Mouse (Mus musculus) ZHBTc4 (cell line): ENCODE results near the gene Gm21680.
"Not testable (repeated sequence)": the region's sequence is repeated elsewhere in the genome, so short reads cannot be mapped to it uniquely, and the experiment has no call there.

Experiments used
- DNase-seq: peaks from one replicate; pipeline ENCODE4 v3.0.0-alpha.2; 2011; ENCODE audit warnings: low read depth, low spot score

The Gm21680 gene

DNA sequence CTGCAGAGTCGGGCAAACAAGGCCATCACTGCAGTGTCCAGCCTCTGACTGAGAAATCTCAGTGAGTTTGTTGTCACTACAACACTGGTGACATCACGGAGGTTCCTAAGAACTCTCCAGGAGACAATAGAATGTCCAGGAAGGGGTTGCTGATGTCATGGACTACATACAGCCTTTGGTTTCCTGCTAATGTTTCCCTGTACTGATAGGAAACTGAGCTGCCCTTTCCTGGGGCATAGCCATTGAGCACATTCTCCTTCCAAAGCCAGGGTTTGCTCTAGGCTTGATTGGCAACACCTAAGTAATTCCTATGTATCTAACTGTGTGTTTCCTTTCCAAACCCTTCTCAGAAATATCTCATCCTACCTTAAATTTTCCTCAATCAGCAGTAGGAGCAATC lies at the start of gene Gm21680:
Gm21680 (minus strand) TSS at position 101 of the 400 bp plus-strand sequence.
- not testable (repeated sequence) for DNase-seq

- not testable (repeated sequence) for DNase-seq
Observed at GRCm38 (mm10) chr5:26007697-26008096, 35.2 kb upstream of the Gm21680 start.

- peak; percentile 89 for DNase-seq
Observed at GRCm38 (mm10) chr5:26006937-26007695, 34.7 kb upstream of the Gm21680 start.

- DNase-seq = not testable (repeated sequence)
Observed at GRCm38 (mm10) chr5:26004698-26005097, 32.2 kb upstream of the Gm21680 start, which contains the start of gene Gm1979. Gene Gm1979, minus strand, starts transcription at chr5:26004798.

DNA sequence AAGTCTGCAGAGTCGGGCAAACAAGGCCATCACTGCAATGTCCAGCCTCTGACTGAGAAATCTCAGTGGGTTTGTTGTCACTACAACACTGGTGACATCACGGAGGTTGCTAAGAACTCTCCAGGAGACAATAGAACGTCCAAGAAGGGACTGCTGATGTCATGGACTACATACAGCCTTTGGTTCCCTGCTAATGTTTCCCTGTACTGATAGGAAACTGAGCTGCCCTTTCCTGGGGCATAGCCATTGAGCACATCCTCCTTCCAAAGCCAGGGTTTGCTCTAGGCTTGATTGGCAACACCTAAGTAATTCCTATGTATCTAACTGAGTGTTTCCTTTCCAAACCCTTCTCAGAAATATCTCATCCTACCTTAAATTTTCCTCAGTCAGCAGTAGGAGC lies 16.1 kb upstream of the Gm21680 start, which contains the start of gene Gm21698:
Gm21698 (minus strand) TSS at position 101 of the 400 bp plus-strand sequence.
- DNase-seq = not testable (repeated sequence)

GRCm38 (mm10) chr5:25957050-25957449 lies 15.4 kb downstream of the Gm21680 start:
- DNase-seq = not testable (repeated sequence)

DNA sequence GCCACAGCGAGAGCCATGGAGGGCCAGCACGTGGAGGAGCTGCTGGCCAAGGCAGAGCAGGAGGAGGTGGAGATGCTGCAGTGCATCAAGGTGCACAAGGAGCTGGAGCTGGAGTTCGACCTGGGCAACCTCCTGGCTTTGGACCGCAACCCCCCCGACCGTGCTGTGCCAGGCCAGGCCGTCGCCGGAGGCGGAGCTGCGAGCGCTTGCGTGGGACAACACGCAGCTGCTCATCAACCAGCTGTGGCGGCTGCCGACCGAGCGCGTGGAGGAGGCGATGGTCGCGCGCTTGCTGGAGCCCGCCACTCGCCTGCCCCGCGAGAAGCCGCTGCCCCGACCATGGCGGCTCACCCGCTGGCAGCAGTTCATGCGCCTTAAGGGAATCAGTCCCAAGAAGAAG lies 15.9 kb downstream of the Gm21680 start:
- peak; percentile 64 for DNase-seq

- not testable (repeated sequence) for DNase-seq
Observed at GRCm38 (mm10) chr5:25954317-25954716, 18.1 kb downstream of the Gm21680 start, which contains the start of gene Gm21671. Gene Gm21671, minus strand, starts transcription at chr5:25954417.

DNA sequence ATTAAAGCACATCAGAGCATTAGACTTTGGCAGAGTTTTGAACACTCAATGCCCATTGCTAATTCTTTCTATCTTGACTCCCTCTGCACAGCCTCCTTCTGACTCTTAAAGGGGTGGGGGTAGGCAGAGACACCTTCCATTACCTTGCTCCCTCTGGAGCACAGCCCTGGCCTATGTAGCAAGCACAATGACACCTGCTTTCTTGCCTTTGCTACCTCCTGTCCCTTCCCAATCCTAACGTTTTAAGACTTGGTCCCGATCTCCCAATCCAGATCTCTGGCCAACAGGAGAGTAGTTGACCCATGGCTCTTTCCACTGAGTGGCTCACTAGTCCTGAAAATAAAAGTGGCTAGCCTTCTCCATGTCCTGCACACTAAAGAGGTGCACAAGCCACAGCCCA lies 27.1 kb downstream of the Gm21680 start:
- not testable (repeated sequence) for DNase-seq

DNA sequence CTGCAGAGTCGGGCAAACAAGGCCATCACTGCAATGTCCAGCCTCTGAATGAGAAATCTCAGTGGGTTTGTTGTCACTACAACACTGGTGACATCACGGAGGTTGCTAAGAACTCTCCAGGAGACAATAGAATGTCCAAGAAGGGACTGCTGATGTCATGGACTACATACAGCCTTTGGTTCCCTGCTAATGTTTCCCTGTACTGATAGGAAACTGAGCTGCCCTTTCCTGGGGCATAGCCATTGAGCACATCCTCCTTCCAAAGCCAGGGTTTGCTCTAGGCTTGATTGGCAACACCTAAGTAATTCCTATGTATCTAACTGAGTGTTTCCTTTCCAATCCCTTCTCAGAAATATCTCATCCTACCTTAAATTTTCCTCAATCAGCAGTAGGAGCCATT lies 30.2 kb downstream of the Gm21680 start, which contains the start of gene Gm21663:
Gm21663 (minus strand) TSS at position 101 of the 400 bp plus-strand sequence.
- DNase-seq = not testable (repeated sequence)
